Mouse (Mus musculus) megakaryocyte-erythroid progenitor cell, adult 5-6 weeks (primary cell): ENCODE results near the gene Dnlz. TPM values are rescaled to one million over a fixed set of nuclear protein-coding genes. Genes with fewer than 3 reads are reported as not detected.

Experiments
- ATAC-seq: replicated peaks from 2 replicates; pipeline ENCODE4 v1.8.0; 2016; ENCODE audit warnings: mild to moderate bottlenecking, inconsistent platforms; ENCODE audit not compliant: severe bottlenecking, poor library complexity, low FRiP score, low TSS enrichment
- total RNA-seq, 2 experiments: library from RNA; stranded (forward) in 1 of 2; stranded (reverse) in 1 of 2; fragments of 200-1000, 215-1000 nt in 1 of 2; fragments of >200 nt in 1 of 2; fragmentation: Nextera tagmentation in 1 of 2; gene quantifications; 2 replicates each; pipeline ENCODE4 v1.2.3; 2014 to 2017

Gene Dnlz
- total RNA-seq, 2 experiments from 2014 or later, result 15.3 to 20.7 TPM

DNA sequence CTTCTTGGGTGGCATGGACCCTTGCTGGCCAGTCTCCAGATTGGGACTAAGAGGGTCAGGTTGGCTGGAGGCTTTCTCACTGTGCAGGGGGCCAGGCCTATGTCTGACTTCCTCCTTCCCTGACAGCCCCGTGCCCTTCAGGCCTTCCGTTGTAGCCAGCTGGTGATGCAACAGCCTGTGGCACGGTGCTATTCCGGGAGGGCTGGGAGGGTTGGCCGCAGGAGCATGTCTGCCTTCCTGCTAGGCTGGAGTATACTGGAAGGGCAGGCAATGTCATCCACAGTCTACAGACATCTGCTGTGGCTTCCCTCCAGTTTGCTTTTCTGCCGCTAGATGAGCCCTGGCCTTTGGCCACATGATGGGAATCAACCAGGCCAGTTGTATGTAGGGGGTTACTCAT is 8.1 kb upstream of the Dnlz start:
- ATAC-seq, result no peak

DNA sequence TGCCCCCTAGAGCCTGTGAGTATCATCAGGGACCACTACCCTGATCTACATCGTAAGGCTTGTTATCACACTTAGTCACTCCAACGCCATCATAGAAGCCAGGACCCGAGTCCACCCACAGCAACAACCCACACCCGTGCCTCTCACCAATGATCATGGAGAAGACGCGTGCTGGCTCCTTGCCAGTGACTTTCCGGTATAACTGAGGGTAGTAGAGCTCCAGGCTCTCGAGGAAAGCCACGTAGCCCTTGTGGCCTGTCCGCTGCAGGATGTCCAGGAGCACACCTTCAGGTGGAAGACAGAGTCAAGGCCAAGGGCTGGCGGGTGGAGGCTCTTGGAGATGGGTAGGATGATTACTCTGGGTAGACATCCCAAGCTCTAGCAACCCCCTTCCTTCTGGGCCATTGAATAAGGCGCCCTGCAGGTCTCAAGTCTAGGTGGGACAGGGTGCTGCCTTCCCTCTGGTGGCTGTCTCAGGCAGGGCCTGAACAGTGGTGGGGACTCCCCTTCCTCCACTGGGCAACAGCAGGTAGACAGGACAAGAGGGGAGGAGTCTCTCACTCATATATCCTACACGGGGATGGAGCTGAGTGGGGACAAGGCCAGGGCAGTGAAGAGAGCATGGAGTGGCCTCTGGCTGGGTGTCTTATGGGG is 6.9 kb upstream of the Dnlz start:
- no peak for ATAC-seq

- no peak for ATAC-seq
Observed at GRCm38 (mm10) chr2:26357484-26357883, 5.6 kb upstream of the Dnlz start.

DNA sequence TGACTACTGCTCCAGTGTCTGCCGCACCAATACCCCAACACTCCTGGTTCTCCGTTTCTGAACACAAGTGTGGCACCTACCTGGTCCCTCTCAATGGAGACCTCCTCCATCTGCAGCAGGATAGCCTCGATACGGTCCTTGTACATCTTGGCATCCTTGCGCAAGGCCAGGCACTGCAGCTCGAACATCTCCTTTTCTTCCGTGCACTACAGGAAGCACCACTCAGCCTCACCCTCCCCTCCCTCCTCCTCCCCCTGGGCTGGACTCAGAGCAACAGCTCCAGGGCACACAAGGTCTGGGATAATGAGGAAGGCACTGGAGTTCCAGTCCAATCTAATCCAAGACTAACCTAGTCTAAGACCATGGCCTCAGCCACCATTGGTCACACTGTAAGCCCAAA is 4.8 kb upstream of the Dnlz start:
- ATAC-seq, result no peak

GRCm38 (mm10) chr2:26356231-26356630 is 4.3 kb upstream of the Dnlz start:
- no peak for ATAC-seq

DNA sequence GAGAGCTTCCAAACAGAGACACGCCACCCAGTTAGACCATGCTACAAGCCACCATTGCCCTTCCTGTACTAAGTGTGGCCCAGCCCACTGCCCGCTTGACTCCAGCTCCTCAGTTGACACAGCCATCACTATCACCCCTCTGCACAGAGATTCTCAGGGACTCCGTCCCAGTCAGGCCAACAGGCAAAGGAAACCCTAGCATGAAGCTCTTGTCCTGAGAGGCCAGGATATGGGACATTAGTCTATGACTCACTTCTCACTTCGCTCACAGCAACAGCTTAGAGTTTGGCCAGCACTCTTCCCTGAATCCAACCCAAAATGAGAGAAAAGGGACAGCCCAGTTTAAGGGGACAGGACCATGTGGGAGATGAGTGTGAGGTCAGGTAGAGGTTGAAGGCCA is 2.5 kb upstream of the Dnlz start:
- ATAC-seq, result no peak

DNA sequence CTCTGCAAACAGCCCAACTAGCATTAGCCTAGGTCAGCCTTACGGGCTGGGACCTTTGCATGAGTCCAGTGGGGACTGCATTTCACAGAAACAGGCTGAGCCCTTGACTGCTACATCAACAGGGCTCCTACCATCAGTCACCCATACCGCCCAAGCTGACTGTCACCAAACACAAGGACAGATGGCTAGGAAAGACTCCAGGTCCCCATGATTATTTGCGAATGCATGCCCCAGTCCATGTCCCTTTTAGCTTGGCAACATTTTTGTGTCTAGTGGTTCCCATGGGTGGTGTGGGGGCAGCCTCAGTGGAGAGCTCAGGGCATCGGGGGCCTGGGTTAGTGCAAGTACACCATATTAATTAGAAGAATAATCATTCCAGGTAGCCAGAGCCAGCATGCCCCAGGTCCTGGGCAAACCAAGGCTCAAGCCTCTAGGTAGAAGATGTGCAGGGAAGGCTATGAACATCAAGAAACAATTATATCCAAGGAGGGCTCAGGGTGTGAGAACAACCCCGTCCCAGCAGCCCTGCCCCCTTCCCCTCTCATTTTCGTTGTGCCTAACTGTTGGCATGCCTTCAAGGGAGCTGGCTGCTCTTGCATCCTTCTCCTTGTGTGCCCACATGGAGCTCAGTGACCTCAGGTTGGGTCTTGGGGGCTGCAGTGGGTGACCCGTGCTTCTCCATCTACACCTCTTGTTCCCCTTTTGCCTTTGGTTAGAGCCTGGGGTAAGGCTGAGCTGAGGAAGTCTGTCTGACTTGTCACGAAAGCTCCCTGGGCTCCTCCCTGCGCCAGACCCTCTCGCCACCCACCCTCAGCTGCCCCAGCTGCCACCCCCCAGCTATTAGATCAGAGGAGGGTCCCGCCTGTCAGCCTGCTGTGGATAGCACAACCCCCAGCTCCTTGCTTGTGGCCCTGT is 1.4 kb upstream of the Dnlz start:
- no peak for ATAC-seq

GRCm38 (mm10) chr2:26352291-26352910 is 491 bp upstream of the Dnlz start:
- ATAC-seq, result 0 out of 2 replicates have a peak, but pooled peaks have one; percentile 6

GRCm38 (mm10) chr2:26348241-26348640 is 3.7 kb downstream of the Dnlz start:
- no peak for ATAC-seq

DNA sequence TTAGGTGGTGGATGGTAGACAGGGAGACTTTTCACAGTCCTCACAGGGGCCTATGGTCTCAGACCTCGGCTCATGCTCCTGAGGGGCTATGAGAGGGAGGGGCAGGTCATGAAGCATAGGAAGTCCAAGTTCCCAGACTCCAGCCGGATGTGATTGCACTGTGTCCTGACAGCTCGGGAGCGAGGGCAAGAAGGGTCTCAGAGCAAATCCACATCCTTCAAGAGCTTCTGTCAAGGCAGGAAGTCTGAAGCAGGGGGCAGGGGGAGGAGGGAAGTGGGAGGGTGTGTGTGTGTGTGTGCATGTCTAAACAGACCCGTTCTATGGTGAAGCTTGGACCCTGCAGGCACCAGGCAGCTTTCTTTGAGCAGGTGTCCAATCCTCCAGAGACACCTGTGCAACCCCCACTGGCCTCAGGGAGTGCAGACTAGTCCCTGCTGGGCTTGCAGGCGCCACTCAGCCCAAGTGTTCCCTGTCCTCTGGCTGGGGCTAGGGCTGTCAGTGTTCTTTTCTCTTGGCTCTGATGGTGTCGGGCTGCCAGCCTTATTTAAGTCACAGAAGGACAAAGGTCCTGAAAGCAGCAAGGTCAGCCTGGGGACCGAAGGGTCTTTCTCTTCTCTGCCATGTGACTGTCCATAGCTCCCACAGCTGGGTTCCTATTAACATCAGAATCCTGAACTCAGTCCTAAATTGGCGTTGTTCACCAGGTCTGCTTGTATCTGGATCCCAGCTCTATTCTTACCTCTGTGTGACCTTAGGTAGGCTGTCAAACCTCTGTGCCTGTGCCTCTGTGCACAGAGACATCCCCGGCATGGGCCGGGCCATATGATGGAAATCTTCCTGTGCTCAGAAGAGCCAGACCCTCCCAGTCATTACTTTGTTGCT is 9.1 kb downstream of the Dnlz start:
- ATAC-seq, result no peak

DNA sequence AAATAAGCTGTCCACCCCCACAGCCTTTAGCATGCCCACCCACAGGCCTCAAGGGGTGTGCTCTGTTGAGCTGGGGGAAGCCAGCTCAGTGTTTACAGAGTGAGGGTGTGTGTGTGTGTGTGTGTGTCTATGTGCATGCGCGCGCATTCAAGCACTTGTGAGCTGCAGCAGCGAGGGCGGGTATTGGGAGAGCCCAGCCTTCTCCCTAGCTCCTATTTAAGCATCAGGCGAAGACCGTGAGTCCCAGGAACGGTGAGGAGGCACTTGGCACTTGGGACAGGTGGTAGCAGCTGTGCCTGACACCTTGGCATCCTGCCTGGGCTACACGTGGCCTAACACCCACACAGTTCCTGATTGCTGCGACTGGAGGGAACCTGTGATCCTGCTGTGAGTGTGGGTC is 9.9 kb downstream of the Dnlz start:
- ATAC-seq, result no peak

DNA sequence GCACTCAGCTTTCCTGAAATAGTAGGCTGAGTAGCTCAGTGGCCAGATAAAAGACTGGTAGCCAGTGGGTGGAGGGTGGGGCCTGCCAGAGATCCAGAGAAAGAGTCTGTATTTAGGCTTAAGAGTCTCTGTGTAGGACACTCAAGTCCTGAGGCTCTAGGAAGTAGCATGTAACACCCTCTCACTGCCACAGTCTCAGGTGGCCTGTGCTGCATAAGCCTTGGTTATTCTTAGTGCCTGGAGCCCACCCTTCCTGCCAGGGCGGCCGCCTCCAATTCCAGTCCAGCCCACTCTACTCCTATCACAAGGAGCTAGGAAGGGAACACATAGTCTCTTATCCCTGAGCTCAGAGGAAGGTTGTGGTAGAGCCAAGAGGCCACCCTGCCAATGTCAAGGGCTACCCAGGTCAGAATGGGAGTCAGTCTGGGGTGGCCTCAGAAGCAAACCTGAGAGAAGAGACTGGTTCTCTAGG is 10.4 kb downstream of the Dnlz start:
- ATAC-seq, result no peak

DNA sequence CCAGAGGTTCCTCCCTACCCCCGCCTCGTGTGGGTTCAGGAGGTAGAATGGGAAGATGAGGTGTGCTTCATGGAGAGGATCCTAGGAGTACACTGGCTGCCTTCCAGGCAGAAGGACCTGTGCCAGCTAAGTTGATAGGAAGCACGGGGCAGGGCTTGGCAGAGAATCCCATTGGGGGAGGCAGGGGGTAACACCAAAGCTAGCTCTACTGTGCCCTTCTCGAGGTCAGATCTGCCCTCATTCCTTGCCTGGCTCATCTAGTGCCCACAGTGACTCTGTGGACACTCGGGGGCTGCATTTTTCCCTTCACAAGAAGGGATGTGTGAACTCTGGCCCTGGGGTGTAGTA is 12.7 kb downstream of the Dnlz start:
- ATAC-seq, result no peak

GRCm38 (mm10) chr2:26338302-26339203 is 13.4 kb downstream of the Dnlz start:
- ATAC-seq, result no peak

DNA sequence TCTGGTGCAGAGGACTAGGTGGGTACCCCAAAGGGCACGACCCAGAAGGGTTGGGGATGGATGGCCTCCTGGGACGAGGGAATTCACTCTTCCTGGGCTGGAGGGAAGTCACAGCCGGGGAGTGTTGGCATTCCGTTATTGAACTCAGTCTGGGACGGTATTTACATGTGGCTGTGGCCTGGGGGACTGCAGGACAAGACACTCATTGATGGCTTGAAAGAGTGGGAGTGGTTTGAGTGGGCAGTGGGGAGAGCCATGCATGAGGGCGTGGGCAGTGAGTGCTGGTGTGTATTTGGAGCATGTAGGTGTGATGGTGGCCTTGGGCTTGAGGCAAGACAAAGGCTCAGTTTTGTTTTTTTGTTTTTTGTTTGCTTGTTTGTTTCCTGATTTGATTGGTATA is 21.2 kb downstream of the Dnlz start:
- no peak for ATAC-seq

GRCm38 (mm10) chr2:26330056-26330468 is 21.8 kb downstream of the Dnlz start:
- ATAC-seq, result no peak

DNA sequence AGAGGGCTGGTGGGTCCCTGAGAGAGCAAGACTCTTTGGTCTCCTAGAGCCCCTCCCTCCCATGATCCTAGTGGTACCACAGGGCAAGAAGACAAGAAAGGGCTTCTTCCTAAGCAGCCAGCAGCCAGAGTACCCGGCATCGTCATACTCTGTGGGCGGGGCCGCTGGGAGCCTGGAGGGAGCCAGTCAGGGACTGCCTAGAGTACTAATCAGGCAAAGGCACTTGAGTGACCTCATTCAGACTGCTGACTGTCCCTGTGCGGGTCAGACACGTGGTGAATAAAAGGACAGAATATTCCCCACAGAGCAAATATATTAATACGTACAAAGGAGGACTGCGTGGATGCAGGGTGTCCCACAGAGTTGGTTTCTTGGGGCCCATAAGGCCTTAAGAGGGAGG is 22.5 kb downstream of the Dnlz start:
- no peak for ATAC-seq

GRCm38 (mm10) chr2:26327852-26328251 is 24.1 kb downstream of the Dnlz start:
- ATAC-seq, result peak; percentile 61
